Mouse (Mus musculus): ENCODE data around the gene Gm28048. TPM values are rescaled to one million over a fixed set of nuclear protein-coding genes. Genes with fewer than 3 reads are reported as not detected.

The Gm28048 gene
- polyA plus RNA-seq, 1 experiment from 2014 or later: 4.3 TPM

DNA sequence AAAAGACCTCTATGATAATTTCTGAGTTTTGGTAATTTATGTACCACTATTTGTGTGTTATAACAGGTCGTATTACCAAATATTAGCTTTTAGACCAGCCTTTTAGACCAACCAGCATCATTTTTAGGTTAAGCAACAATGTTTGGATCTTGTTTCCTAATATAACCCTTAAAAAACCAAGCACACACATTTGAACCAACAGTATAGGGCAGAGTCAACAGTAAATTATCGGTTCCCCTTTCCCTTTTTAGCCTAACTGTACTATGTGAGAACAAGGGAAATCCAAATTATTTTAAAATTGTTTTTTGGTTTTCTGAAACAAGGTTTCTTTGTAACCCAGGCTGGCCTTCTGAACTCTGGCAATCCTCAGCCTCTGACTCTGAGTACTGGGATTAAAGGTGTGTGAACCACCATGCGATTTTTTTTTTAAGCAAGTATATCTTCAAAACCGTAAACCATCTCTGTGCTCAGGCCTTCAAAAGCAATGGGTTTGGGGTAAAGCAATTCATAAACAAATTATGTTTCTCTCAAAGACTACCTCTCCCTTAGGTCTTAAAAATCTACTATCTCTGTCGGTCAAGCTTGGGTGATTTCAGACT lies 124.7 kb downstream of the Gm28048 start:
- Histone ChIP-seq H3K36me3 (no peaks in the 10 kb centered on the region), H3K27ac (replicated peaks) (no peak overlapping the region), H3K4me3 (replicated peaks) (no peak overlapping the region), H3K27me3 (replicated peaks) (peaks cover 53% of the 10 kb centered on the region), H3K4me2 (peak overlapping the region; percentile 99; the same call in 1 of the 2 replicates), H3K9ac (replicated peaks) (no peak overlapping the region), H3K9me3 (replicated peaks) (no peaks in the 10 kb centered on the region), H3K4me1 (peaks cover 27% of the 10 kb centered on the region)
- WGBS: 83% methylated on average over 5 of the region's 5 CpGs
- ATAC-seq (ENCODE audit: low FRiP score): no peak

DNA sequence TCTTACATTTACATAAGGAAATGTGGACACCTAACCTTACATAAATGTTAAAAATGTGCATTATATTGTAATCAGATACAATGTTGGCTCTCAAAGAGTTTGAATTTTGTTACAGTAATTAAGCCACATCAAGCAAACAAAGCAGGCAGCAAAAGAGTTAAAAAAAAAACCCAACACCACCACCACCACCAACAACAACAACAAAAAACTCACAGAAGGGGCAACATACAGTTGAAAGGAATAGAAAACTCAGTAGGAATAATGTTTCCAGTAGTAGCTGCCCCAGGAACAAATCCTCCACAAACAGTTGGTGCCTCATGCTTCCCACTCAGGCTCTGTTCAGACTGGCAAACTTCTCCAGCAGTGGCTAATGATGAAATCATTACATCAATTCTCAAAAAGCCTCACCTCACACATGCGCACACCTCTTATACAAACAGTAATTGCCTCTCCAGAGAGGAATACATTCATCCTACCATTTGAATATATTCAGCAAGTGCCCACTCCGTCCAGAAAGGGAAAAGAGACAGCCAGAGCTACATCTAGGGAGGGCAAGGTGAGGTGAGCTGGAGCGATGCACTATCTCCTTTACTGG lies 125.4 kb downstream of the Gm28048 start:
- ATAC-seq (ENCODE audit: low FRiP score): no peak
- H3K27me3 ChIP-seq (replicated peaks): peaks cover 49% of the 10 kb centered on the region
- H3K27ac ChIP-seq (replicated peaks): no peak overlapping the region
- H3K4me1 ChIP-seq: peaks cover 27% of the 10 kb centered on the region
- H3K36me3 ChIP-seq: no peaks in the 10 kb centered on the region
- no peaks in the 10 kb centered on the region for H3K9me3 ChIP-seq (replicated peaks)
- 89% methylated on average over 3 of the region's 3 CpGs for WGBS
- no peak overlapping the region for H3K9ac ChIP-seq (replicated peaks)
- H3K4me3 ChIP-seq (replicated peaks): no peak overlapping the region
- no peak overlapping the region for H3K4me2 ChIP-seq

DNA sequence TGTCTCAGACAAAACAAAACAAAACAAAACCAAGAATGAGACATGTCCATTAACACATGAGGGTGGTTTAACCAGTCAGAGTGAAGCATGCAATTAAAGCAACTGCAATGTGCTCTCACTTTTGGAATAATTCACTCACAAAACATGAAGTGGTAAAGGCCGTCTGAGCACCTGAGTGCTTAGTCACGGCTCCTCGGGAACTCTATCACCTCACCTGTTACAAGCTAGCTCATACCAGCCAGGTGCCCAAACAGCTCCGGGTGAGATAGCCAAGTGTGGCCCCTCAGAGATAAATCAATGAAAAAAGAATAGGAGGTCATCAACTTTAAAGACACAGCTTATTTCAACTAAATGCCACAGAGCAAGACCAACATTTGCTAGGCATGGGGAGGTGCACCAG lies 127.3 kb downstream of the Gm28048 start:
- no peaks in the 10 kb centered on the region for H3K36me3 ChIP-seq
- WGBS: 84% methylated on average over 4 of the region's 4 CpGs
- H3K27ac ChIP-seq (replicated peaks): no peak overlapping the region
- peaks cover 14% of the 10 kb centered on the region for H3K4me1 ChIP-seq
- no peak overlapping the region for H3K4me2 ChIP-seq
- no peak overlapping the region for H3K4me3 ChIP-seq (replicated peaks)
- H3K27me3 ChIP-seq (replicated peaks): peaks cover 31% of the 10 kb centered on the region
- no peak overlapping the region for H3K9ac ChIP-seq (replicated peaks)
- H3K9me3 ChIP-seq (replicated peaks): no peaks in the 10 kb centered on the region
- no peak for ATAC-seq (ENCODE audit: low FRiP score)

DNA sequence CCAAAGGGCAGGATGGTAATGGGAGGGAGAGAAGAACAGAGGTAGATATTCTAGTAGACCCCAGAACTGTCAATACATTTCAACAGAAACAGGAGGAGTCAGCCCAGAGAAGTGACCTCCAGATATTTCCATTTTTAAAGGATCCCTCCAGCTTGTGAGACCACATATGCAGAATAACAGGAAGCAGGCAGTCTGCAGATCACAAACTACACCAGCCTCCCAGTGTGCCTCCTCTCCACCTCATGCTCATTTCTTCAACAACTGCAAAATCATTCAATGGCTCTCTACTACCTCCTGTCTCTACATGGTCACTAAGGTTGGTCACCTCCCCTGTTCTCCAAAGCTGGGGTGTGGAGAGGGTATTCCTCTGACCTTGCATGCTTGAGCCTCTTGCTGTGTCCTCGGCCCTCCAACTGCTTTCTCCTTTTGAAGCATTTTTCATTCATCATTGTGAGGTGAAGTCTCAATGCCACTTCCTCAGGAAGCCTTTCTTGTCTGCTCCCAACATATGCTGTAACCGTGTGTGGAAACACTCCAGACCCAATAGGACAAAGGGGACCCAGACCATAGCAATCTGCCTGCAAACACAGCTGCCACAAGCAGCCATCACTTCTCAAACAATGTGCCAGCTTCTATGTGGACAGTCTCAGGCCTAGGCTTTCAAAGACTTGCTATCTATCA lies 128.3 kb downstream of the Gm28048 start:
- Histone ChIP-seq H3K4me1 (peaks cover 8% of the 10 kb centered on the region), H3K4me3 (replicated peaks) (no peak overlapping the region), H3K4me2 (no peak overlapping the region), H3K9me3 (replicated peaks) (no peaks in the 10 kb centered on the region), H3K36me3 (no peaks in the 10 kb centered on the region), H3K9ac (replicated peaks) (no peak overlapping the region), H3K27ac (replicated peaks) (no peak overlapping the region; the same call in 1 of the 2 replicates), H3K27me3 (replicated peaks) (peaks cover 24% of the 10 kb centered on the region)
- no peak for ATAC-seq (ENCODE audit: low FRiP score)
- 39% methylated on average over 2 of the region's 2 CpGs for WGBS

DNA sequence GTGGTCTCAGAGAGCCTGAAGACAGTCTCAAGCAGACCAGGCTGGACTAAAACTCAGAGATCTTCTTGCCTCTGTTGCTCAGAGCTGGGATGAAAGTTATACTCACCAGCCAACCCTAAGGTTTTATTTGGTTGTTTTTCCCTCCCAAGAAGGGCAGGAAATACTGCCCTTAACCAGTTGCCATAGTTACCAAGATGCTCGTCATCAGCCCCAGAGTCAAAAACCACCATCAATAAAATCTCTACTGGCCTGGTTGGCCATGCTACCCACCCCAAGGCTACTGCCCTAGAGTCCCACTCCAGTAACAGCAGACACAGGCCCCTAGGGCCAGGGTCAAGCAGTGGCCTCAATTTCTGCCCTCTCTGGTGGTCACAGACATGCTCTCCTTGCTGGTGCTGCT lies 129.4 kb downstream of the Gm28048 start:
- Histone ChIP-seq H3K4me1 (no peaks in the 10 kb centered on the region), H3K9ac (replicated peaks) (no peak overlapping the region), H3K4me3 (replicated peaks) (no peak overlapping the region), H3K27me3 (replicated peaks) (peaks cover 14% of the 10 kb centered on the region), H3K4me2 (no peak overlapping the region), H3K36me3 (no peaks in the 10 kb centered on the region), H3K27ac (replicated peaks) (no peak overlapping the region), H3K9me3 (replicated peaks) (no peaks in the 10 kb centered on the region)
- no peak for ATAC-seq (ENCODE audit: low FRiP score)
- 45% methylated on average over 1 of the region's 1 CpGs for WGBS

DNA sequence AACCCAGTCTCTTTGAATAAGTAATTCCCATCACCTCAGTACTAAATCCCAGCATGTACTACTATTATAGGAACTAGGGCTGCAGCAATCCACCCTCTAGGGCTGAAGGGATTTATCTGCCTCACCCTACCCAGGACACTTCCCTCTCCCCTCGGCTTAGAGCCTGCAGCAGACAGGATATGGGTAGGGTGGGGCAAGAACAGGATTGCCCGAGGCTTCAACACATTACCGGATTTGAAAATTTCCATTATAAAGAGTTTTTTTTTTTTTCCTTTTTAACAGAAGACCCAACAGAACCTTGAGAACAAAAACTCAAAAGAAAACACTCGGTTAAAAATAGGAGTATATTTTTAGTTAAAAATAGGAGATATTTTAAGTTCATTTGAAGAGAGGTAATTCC lies 130.5 kb downstream of the Gm28048 start:
- H3K36me3 ChIP-seq: no peaks in the 10 kb centered on the region
- peaks cover 3% of the 10 kb centered on the region; the same call in 1 of the 2 replicates for H3K27me3 ChIP-seq (replicated peaks)
- no peaks in the 10 kb centered on the region for H3K9me3 ChIP-seq (replicated peaks)
- no peak overlapping the region for H3K4me3 ChIP-seq (replicated peaks)
- no peak overlapping the region for H3K27ac ChIP-seq (replicated peaks)
- H3K4me1 ChIP-seq: no peaks in the 10 kb centered on the region
- ATAC-seq (ENCODE audit: low FRiP score): no peak
- WGBS: 51% methylated on average over 4 of the region's 4 CpGs
- no peak overlapping the region for H3K4me2 ChIP-seq
- H3K9ac ChIP-seq (replicated peaks): no peak overlapping the region

DNA sequence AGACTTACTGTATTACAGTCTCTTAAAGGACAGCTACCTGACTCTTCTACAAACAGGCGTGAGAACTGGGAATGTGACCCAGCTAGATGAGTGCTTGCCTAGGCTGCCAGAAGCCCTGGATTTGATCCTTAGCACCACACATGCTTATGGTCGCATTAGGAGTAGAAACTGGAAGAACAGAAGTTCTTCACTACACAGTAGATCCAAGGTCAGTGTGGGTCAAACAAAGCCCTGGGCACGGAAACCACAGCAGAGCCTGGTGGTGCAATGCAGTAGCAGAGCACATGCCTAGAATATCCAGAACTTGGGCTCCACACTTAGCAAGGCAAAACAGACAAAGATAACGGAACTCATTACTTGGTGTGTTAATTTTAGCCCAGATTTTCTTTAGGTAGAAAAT lies 131.8 kb downstream of the Gm28048 start:
- no peak overlapping the region for H3K4me3 ChIP-seq (replicated peaks)
- no peaks in the 10 kb centered on the region for H3K4me1 ChIP-seq
- no peak overlapping the region for H3K27ac ChIP-seq (replicated peaks)
- H3K4me2 ChIP-seq: no peak overlapping the region
- no peak for ATAC-seq (ENCODE audit: low FRiP score)
- H3K9me3 ChIP-seq (replicated peaks): no peaks in the 10 kb centered on the region
- WGBS: 90% methylated on average over 4 of the region's 4 CpGs
- H3K36me3 ChIP-seq: no peaks in the 10 kb centered on the region
- H3K27me3 ChIP-seq (replicated peaks): no peaks in the 10 kb centered on the region
- H3K9ac ChIP-seq (replicated peaks): no peak overlapping the region

DNA sequence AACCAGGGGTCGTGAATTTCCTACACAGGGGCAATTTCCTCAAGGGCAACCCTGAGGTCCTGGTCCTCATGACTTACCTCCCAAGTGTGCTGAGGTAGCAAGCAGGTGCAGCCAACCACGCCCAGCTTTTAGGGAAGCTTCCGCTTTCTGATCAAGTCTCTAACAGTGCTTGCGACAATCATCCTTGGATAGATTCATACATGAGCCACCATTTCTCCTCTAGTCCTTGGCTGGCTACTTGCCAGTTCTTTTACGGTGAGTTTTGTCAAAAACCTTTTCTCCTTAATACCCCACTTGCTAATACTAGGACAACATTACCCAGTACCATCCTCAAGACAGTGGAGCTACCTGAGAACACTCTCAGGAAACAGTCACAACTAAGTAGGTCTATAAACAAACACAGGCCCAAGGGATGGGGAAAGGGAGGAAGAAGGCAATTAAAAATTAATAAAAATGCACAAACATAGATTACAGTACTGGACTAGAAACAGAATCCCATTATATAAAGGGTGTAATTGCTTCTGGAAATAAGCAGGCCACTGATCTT lies 133.2 kb downstream of the Gm28048 start:
- H3K4me2 ChIP-seq: no peak overlapping the region
- no peaks in the 10 kb centered on the region for H3K9me3 ChIP-seq (replicated peaks)
- no peak overlapping the region for H3K4me3 ChIP-seq (replicated peaks)
- H3K27ac ChIP-seq (replicated peaks): no peak overlapping the region
- WGBS: 84% methylated on average over 5 of the region's 5 CpGs
- H3K9ac ChIP-seq (replicated peaks): no peak overlapping the region
- H3K4me1 ChIP-seq: no peaks in the 10 kb centered on the region
- H3K27me3 ChIP-seq (replicated peaks): no peaks in the 10 kb centered on the region
- no peak for ATAC-seq (ENCODE audit: low FRiP score)
- H3K36me3 ChIP-seq: no peaks in the 10 kb centered on the region

DNA sequence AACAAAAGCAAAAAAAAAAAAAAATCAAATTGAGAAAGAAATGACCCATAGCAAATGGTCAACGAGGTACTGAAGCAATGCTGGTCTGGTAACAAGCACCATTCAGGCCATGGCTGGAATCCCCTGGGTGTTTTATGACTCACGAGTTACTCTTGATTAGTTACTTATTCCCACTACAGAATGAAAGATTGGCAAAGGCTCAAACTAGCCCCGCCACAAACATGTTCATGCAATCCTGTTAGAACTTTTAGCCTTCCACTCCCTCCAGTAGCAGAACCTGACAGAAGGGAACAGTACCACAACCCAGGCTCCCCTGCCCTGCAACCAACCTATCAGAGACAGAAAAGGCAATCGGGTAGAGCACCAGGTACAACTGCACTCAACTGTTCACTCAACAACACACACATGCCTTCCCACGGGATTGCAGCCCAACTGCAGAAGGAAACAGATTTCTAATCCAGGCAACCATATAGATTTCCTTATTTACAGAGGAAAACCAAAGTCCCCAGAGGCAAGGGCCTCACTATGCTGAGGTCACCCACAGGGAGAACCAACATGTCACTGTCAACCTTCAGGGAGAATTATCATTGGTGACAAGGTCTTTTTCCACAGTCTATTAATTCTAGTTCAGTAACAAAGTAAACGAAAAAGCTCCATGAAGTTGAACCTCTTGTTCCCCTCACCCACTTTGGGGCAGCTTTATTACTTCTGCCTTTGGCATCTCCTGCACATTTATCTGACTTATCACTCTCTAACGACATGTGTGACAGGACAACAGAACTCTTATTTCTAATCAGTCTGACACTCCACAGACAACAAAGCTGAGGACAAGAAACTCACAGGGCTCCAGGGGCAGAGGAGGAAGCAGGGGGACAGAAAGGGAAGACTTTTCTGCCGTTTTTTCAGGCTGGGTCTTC lies 133.9 kb downstream of the Gm28048 start:
- no peak overlapping the region for H3K4me3 ChIP-seq (replicated peaks)
- no peaks in the 10 kb centered on the region for H3K9me3 ChIP-seq (replicated peaks)
- ATAC-seq (ENCODE audit: low FRiP score): no peak
- H3K4me1 ChIP-seq: no peaks in the 10 kb centered on the region
- WGBS: 47% methylated on average over 8 of the region's 8 CpGs
- no peaks in the 10 kb centered on the region for H3K36me3 ChIP-seq
- H3K4me2 ChIP-seq: no peak overlapping the region
- no peak overlapping the region for H3K9ac ChIP-seq (replicated peaks)
- no peak overlapping the region for H3K27ac ChIP-seq (replicated peaks)
- H3K27me3 ChIP-seq (replicated peaks): no peaks in the 10 kb centered on the region

DNA sequence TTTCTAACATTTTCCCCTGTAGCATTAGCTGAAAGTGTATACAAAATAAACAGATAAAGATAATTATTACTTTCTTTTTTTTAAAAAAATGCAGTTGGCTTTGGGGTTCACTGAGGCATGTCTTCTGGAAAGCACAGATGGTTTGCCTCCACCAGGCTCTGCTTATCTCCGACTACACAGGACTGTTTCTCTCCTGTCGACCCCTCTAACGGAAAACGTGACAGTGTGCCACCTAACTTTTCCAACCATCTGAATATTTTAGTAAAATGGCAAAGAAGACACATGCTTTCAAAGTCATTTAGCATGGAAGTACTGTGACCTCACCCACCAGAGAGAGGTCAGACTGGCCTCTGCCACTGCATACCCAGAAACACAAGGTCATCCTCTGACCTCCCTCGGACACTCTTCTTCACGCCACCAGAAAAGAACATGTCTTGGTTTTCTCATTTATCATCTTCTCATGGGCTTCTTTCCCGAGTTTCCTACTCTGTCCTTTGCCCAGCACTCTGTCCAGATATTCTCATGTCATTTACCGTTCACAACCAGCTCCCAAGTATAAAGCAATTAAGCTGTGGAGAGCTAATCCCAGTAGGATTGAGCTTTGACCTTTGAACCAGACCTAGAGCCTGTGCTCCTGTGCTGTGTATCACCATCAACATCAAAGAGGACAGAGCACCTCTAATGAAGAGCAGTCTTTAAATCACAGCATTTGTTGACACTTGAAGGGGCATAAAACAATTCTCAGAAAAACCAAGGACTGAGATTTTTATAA lies 134.7 kb downstream of the Gm28048 start:
- H3K4me2 ChIP-seq: no peak overlapping the region
- no peak for ATAC-seq (ENCODE audit: low FRiP score)
- no peaks in the 10 kb centered on the region for H3K4me1 ChIP-seq
- H3K9ac ChIP-seq (replicated peaks): no peak overlapping the region
- H3K27me3 ChIP-seq (replicated peaks): no peaks in the 10 kb centered on the region
- WGBS: 71% methylated on average over 8 of the region's 8 CpGs
- no peak overlapping the region for H3K4me3 ChIP-seq (replicated peaks)
- H3K9me3 ChIP-seq (replicated peaks): no peaks in the 10 kb centered on the region
- H3K36me3 ChIP-seq: no peaks in the 10 kb centered on the region
- H3K27ac ChIP-seq (replicated peaks): no peak overlapping the region
